Mouse (Mus musculus): ENCODE results near the gene Uspl1. TPM values are rescaled to one million over a fixed set of nuclear protein-coding genes. Genes with fewer than 3 reads are reported as not detected.

Uspl1 gene
- total RNA-seq, 4 experiments from 2014 or later, result 18.6 to 24.4 (median 21.0) TPM

DNA sequence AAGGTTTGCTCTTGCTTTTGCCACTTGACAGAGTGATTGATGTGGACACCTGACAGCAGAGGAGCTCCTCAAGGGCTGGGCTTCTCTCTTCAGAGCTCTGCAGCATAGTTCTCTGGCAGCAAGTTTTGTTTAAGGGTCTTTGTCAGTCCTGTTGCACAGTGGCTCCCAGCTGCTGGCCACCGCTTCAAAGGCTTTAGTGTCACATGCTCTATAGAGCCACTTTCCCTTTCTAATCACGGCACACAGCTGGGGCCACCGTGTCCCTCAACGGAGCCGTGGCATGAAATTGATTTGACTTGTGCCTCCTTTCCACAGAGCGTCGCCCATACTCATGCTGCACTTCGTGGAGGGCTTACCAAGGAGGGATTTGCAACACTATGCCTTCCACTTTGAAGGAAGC lies 25.2 kb downstream of the Uspl1 start:
- no peak for DNase-seq (ENCODE audit: low spot score)

DNA sequence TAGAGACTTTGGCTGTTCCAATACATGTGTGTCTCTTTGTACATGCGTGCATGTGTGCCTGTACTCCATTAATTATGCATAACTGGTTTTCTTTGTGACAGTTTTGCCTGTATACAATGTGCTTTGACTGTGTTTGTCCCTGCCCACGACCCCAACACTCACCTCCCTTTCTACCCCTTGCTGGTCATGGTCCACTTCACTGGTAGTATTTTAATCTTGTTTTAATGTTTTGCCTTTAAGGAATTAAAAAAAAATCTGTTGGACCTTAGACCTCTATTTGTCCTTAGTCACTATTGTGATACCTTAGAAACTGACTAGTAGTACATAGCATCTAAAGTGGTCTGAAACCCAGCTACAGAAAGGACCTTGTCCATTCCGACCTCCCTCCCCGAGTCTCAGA lies 26.9 kb downstream of the Uspl1 start:
- DNase-seq (ENCODE audit: low spot score), result no peak

DNA sequence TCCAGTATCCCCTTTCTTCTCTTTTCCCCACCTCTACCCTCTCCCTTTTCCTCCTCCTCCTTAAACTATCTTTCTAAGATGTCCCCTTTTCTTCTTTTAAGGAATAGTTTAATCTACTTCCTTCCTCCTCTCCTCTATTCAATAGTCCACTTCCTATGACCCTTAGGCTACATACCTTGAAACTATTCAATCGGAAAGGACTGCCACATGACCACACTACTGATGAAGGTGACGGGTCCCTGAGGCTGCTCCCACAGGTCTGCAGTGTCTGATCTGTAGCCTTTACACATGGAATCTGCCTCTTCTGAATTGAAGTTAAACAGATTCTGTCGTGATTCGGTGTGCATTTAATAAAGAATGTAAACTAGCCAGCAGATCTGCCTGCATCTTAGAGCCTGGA lies 28.7 kb downstream of the Uspl1 start:
- DNase-seq (ENCODE audit: low spot score), result no peak

DNA sequence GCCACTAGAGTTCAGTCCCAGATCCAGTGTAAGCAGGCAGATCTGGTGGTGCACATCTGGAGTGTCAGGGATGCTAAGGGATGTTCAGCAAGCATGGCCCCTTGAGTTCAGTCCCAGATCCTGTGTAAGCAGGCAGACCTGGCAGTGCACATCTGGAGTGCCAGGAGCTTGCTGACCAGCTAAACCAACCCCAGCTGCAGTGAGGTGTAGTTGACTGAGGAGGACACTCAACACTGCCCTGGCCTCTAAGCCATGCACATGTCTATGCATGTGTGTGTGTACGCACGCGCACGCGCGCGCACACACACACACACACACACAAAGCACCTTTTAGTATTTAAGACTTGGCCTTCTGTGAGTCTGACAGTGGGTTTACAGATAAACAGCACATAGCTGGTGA lies 31.4 kb downstream of the Uspl1 start:
- no peak for DNase-seq (ENCODE audit: low spot score)

DNA sequence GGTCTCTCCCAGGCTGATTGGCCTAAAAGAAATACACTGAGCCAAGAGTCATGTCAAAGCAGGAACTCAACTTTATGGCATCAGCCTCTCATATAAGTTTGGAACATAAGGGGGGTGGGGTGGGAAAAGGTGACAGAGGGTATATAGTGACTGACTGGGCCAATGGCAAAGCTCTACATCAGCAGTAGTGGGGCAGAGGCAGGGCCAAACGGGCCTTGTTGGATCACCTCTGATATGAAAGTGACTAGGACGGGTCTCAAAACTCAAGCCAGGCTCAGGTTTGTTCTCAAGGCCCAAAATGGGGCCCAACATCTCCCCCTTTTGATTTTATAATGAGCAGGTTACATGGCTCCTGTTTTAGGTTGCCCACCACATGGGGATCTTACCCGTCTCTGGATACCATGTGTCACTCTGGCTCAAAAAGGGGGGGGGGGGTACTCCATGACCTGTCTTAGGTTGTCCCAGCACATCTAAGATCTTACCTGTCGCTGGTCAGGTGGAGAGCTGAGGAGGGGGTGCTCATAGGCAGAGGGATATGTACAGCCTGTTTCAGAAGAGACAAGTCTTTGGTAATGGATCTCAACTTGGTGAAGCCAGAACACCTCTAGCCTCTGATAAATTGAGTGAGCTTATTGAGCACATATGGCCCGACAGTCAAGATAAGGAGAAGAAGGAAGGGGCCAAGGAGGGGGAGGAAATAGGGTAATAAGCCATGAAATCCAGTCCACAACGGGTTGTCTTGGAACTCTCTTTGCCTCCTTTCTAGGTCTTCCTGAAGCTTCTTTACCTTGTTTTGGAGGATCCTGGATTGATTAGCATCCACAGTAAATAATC lies 33.6 kb downstream of the Uspl1 start:
- no peak for DNase-seq (ENCODE audit: low spot score)

DNA sequence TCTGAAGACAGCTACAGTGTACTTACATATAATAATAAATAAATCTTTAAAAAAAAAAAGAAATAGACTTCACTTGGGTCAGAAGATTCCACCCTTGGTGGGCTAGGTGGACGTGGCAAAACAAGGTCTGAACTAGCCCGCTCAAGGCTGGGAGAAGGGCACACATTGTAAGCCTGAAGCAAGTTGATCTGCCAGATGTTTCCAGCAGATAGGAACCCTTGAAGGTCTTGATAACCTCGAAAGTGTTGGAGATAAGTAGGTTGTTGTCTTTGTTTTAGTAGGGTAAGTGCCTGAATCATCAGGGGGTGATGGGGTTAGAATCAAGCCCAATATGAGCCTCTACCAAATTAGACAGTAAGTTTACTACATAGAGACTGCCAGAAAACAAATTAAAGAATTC lies 35.3 kb downstream of the Uspl1 start:
- no peak for DNase-seq (ENCODE audit: low spot score)

DNA sequence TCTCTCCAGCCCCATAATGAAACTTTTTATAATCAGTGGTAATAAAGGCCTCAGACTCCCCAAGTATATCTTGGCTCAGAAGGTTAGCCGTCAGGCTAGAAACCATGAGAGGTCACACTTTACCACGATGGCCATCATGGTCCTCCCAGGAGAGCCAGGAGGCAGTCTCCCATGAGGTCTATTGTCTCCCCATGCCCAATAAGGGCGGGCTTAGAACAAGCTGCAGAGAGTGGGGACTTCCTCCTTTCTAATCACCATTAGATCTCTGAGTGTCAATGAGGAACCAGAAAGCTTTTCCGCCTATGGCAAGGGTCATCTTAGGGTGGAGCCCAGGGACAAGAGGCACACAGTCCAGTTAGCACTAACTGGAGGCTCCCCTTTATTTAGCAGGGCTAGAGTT lies 37.2 kb downstream of the Uspl1 start:
- DNase-seq (ENCODE audit: low spot score), result no peak

DNA sequence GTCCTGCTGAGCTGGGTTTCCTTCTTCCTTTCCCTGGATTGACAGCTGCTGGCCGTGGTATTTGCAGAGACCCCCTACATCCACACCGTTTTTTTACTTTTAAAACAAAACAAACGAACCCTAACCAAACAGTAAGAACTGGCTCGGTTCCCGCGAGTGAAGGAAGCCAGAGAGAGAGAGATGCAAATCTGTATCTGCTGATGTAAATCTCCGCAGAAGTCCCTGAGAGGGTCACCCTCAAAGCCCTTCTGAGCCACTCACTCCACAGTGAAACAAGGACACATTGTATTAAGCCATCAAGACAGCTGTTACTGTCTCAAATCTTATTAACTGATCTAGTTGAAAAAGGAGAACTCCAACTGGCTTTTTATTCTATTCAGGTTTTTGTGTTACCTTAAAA lies 40.5 kb downstream of the Uspl1 start:
- DNase-seq (ENCODE audit: low spot score), result no peak

DNA sequence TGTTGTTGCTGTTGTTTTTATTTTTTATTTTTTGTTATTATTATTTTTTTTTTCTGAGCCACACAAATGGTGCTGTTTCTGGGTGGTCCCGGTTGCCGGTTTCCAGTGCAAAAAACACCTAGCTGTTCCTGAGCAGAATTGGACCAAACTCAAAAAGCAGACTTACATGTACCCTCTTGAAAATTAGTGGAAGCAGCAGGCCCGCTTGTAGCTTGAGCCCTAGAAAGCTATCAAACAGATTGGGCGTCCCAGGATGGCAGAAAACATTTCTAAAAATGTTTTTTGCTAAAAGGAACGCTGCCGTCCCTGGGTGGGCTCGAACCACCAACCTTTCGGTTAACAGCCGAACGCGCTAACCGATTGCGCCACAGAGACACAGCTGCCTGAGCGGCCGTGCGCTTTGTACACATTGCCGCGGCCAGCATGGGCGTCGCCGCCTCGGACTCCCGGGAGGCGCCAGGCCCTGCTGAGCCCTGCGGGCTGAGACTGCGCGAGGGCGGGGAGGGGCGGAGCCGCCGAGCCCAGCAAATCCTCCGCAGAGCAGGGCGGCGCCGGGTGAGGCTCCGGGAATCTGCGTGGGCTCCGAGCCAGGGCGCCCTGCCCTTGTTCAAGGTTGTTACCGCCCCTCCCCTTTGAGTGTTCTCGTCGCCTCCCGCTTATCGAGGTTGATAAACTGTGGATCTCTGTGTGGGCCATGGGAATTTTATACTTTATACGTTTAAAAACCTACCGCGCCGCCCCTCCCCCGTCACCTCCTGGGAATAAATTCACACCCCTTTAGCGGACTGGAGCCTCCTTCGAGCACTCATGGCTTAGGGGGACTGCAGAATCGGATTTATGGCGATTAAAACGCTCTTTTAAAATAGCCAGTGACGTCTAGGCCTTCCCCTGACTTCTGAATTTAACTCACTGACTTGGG lies 44.8 kb downstream of the Uspl1 start:
- peak; percentile 99 for DNase-seq (ENCODE audit: low spot score)

DNA sequence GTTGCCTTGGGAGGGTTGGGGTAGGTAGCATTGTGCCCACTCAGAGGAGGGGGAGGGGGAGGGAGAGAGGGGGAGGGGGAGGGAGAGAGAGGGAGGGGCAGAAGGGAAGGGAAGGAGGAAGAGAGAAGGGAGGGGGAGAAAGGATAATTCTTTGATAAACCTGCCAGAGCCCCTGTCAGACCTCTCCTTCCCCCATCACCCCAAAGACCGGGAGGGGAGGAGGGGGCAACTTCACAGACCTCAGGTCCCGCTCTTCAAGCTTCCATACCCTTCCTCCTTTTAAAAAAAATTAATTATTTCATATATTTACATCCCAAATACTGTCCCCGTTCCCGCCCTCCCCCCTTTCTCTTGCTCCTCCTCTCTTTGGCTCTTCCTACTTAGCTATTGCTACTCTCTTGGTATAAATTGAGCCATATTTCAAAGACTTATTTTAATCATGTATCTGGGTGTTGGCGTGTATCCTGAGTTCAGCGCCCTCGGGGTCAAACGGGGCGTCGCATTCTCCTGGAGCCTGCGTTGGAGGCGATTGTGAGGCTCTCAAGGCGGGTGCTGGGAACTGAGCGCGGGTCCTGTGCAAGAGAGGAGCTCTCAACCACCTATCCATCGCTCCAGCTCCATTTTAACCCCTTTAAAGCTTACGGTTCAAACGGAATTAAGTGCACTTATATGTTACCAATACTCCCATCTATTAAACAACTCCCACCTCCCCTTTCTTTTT lies 45.6 kb downstream of the Uspl1 start:
- no peak for DNase-seq (ENCODE audit: low spot score)

DNA sequence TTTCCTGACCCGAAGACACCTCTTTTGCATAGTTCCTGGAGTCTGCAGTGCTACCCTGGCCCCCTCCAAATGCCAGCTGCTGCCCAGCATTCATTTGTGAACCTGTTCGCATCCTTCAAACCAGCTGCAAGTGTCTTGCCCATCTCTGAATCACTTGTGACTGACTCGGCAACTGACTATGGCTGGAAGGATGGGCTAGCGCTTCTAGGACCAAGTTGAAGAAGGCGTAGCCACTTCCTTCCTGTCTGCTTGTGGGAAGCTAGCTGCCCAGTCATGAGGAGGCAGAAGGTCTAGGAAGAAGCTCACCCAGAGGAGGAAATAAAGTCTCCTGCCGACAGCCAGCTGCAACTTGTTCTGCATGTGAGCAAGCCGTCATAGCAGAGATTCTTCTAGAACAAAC lies 50.9 kb downstream of the Uspl1 start:
- DNase-seq (ENCODE audit: low spot score), result peak; percentile 44

DNA sequence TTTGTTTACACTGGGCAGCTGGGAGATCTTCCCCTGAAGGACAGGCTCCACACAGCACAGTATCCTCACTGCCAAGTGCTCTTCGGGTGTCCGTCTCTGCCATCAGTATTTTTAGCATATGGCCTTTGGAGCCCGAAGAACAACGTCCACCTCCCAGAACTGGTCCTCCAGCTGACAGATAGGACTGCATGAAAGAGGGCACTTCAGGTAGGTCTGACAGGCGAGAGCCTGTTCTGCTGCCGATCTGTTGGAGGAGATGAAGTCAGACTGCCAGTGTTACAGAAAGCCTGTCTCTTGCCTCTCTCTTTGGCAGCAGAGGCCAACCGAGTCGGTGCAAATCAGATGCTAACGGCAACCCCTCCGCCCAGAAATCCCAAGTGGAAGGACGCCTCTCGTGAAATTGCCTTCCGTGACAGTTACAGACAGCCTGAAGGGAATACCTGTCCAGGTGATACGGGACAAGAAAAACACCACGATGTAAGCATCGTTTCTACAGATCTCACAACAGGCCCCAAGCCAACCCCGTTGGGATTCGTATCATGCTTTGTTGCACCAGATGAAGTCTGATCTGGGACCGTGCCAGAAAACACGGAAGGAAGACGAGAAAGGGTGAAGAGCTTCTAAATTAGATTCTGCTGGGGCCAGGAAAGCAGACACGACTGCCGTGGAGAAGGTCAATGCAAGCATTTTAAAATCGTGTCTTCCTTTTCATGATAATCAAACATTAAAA lies 53.2 kb downstream of the Uspl1 start:
- DNase-seq (ENCODE audit: low spot score), result no peak

DNA sequence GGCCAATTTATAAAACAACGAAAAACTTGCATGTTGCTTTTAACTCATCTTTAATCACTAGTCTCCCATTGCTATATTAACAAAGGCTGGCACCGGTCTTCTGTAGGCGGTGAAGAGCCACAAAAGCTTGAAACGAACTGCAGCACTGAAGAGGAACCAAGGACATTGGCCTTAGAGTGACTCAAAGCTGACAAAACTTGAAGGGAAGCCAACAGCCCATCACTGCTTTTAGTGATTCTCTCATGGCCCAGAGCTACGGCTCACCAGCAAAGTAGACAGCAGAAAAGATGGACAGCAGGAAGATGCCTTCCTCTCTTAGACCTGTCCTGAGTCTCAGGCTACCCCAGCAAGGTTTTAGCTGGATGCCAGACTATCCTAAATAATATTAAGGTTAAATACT lies 58.3 kb downstream of the Uspl1 start:
- no peak for DNase-seq (ENCODE audit: low spot score)

DNA sequence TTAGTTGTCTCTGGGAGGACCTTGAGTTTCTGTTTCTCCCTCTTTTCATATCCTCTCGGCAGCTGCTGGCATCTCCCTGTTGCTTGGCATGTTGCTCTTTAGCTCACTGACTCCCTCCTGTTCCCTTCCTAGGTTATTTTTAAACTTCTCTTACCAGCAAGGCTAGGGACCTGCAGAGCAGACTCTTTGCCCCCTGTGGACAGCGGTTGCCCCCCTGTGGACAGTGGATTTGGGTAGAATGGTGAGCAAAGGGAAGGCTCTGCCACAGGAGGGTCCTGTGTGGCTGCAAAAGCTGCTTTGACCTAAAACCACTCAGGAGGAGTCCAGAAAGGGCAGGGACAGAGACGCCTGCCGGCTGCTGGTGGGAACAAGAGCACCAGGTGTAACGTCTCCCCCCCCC lies 58.9 kb downstream of the Uspl1 start:
- no peak for DNase-seq (ENCODE audit: low spot score)

DNA sequence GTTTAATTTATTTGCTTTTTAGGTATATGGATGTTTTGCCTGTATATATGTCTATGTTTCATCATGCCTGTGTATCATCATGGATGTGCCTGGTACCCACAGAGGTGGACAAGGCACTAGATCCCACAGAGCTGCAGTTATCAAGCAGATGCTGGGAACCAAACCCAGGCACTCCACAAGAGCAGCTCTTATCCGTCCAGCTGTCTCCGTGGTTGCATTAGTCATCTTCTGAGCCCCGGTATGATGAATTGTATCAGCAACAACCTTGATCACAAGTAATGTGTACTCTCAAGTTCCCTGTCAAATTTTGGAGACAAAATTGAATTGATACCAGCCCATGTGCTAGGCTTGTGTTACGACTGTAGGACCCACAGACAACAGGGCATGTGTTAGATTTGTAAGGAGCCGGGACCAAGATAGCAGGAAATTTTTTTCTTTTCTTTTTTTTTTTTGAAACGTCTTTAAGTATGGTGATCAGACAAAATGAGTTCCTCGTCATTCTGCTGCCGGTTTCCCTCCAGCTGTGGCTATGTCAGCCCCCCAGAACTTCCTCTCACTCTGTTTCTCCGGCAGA lies 61.3 kb downstream of the Uspl1 start:
- no peak for DNase-seq (ENCODE audit: low spot score)

DNA sequence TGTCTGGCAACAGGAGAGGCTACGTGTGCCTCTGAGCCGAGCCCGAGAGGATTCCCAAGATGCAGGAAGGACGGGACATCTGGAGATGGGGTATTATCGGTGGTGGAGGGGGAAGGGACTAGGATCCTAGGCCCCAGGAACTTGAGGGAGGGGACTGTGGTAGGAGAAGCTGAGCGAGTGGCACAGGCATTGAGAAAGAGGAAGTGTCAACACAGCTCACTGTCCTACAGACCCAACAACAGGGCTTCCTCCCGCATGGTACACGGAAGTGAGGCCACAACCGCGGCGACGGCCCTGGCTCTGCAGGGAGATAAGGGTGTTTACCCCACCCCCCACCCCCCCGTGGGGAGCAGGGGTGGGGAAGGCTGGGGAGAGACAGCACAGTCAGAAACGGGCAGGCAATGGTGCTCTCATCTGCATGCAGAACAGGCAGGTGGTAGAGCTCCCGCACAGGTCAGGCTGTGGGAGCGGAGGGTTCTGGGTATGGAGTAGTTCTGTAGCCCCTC lies 61.9 kb downstream of the Uspl1 start:
- DNase-seq (ENCODE audit: low spot score), result peak; percentile 61

DNA sequence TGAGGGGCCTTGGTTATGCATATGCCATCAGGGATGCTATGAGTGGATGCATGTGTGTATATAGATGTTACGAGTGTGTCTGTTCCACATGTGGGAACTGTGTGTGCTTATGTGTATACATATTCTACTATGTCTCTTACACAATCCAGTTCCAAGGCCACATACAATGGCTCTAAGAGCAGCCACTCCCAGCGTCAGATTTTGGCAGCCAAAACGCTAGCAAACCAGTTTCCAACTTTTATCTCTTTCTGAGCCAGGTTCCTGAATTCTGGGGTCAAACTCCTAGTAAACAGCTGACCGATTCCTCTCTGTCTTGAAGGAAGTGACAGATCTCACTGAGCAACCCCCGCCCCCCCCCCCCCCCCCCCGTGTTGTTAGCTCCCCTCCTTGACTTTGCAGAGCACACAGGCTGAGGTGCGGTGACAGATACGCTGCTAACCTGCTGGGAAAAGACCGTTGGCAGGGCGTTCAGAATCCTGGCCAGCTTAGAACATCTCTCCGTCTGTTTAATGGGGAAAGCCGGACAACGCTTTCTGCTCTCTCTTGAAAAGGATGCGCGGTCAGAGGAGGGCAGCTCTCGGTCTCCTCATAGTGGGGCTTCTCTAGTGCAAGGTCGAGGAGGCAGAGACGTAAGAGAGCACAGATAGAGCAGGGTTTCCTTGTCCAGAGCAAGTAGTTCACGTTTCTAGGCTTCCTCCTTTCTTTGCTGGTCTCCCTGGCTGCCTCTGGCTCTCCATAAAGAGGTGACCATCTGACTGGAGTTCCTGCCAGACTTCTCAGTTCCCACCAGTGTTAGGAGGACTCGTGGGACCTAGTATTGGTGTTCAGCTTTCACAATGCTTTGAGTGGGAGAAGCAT lies 63.1 kb downstream of the Uspl1 start:
- peak; percentile 27 for DNase-seq (ENCODE audit: low spot score)

DNA sequence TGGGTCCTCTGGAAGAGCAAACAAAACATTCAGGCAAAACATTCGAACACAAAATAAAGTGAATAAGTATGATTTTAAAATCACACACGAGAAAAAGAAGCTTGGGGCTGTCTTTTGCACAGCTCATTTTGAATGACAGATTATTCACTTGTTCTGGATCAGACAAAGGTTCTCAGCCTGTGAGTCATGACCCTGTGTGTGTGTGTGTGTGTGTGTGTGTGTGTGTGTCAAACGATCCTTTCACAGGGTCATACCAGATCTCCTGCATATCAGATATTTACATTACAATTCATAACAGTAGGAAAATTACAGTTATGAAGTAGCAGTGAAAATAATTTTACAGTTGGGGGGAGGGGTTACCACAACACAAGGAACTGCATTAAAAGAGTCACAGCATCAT lies 68.2 kb downstream of the Uspl1 start:
- DNase-seq (ENCODE audit: low spot score), result no peak

DNA sequence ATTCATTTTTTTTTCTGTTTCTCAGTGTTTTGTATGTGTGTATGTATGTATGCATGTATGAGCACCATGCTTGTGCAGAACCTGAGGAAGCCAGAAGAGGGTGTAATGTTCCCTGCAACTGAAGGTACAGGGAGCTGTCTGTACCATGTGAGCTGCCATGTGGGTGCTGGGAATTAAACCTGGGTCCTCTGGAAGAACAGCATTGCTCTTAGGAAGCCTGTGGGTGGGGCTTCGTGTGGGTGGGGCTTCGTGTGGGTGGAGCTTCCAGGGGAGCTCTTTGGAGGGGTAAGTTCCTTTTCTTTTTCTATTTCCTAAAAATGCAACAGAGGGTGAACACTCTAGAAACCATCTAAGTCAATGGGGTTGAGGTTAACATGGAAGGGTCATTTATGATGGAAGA lies 69.3 kb downstream of the Uspl1 start:
- DNase-seq (ENCODE audit: low spot score), result no peak

DNA sequence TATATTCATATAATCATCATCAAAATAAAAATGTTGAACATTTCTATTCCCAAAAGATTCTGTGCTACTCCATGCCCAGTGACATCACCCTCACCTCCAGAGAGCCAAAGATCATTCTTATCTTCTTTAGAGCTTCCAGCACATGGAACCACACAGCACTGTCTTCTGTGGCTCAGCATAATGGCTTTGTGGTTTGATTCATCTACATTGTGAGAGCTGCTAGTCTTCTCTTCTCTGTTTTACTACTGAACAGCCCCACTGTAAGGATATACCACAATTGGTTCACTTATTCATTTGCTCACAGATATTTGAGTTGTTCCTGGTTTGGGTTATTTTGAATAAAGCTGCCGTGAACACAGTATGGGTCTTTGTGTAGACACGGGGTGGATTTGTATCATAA lies 71.4 kb downstream of the Uspl1 start:
- no peak for DNase-seq (ENCODE audit: low spot score)
